Mouse (Mus musculus) intestine, embryonic 14.5 days (tissue): ENCODE results near the gene Lpar1. TPM values are rescaled to one million over a fixed set of nuclear protein-coding genes. Genes with fewer than 3 reads are reported as not detected.

Experiments used
- ATAC-seq: fragments of 200-750 bp; cut with Nextera tagmentation; replicated peaks from 2 replicates; pipeline ENCODE4 v1.8.0; 2017; ENCODE audit warnings: low read depth, moderate number of reproducible peaks, moderate TSS enrichment, moderate library complexity; ENCODE audit not compliant: low FRiP score, low TSS enrichment
- DNase-seq: peaks from one replicate; pipeline ENCODE4 v3.0.0-alpha.2; 2018; ENCODE audit warnings: low spot score
- H3K27ac ChIP-seq: fragments of 300-500 bp; sonication (generic); 2 replicates; pipeline ENCODE4 v1.5.1; 2014; ENCODE audit warnings: low read depth, mild to moderate bottlenecking, control low read depth
- H3K27me3 ChIP-seq: fragments of 300-500 bp; sonication (generic); replicated peaks from 2 replicates; pipeline ENCODE4 v1.6.1; 2014; ENCODE audit warnings: low read length, control low read depth; ENCODE audit not compliant: control insufficient read depth, insufficient read depth
- H3K36me3 ChIP-seq: fragments of 300-500 bp; sonication (generic); 2 replicates; pipeline ENCODE4 v1.6.1; 2014; ENCODE audit warnings: low read length, control low read depth; ENCODE audit not compliant: control insufficient read depth, insufficient read depth
- H3K4me1 ChIP-seq: fragments of 300-500 bp; sonication (generic); replicated peaks from 2 replicates; pipeline ENCODE4 v1.6.1; 2014; ENCODE audit warnings: low read length, control low read depth, mixed read lengths; ENCODE audit not compliant: control insufficient read depth, insufficient read depth
- H3K4me2 ChIP-seq: fragments of 300-500 bp; sonication (generic); 2 replicates; pipeline ENCODE4 v1.6.1; 2014; ENCODE audit warnings: low read length
- H3K4me3 ChIP-seq: fragments of 300-500 bp; sonication (generic); 2 replicates; pipeline ENCODE4 v1.5.1; 2014; ENCODE audit warnings: low read depth, low read length, control low read depth, mixed read lengths
- H3K9ac ChIP-seq: fragments of 300-500 bp; sonication (generic); 2 replicates; pipeline ENCODE4 v1.6.1; 2014; ENCODE audit warnings: mild to moderate bottlenecking, low read length
- H3K9me3 ChIP-seq: fragments of 300-500 bp; sonication (generic); 2 replicates; pipeline ENCODE4 v1.6.1; 2016; ENCODE audit warnings: low read length, control low read depth; ENCODE audit not compliant: control insufficient read depth
- WGBS: fragments of 180-500 bp; shearing (Covaris S2); extraction: QIAGEN DNeasy Blood & Tissue Kit; methylation state at CpG from one replicate; pipeline ENCODE4 v1.1.7; 2014; 5-methylcytosine and 5-hydroxymethylcytosine counted together
- polyA plus RNA-seq: library from polyadenylated mRNA; unstranded; fragments of >200 nt; fragmentation: Nextera tagmentation; extraction: Ambion mirVana; gene quantifications from 2 replicates; pipeline ENCODE4 v1.2.1, GENCODE M21; 2014

Gene Lpar1
- polyA plus RNA-seq, 1 experiment from 2014 or later = 57.0 TPM

GRCm38 (mm10) chr4:58511554-58511953 lies 42.1 kb downstream of the Lpar1 start:
- Histone ChIP-seq H3K4me3 (no peak overlapping the region), H3K27ac (no peak overlapping the region), H3K4me2 (no peak overlapping the region), H3K27me3 (no peaks in the 10 kb centered on the region), H3K4me1 (peaks cover 16% of the 10 kb centered on the region), H3K36me3 (no peaks in the 10 kb centered on the region), H3K9me3 (no peaks in the 10 kb centered on the region), H3K9ac (no peak overlapping the region)
- 31% methylated on average over 3 of the region's 3 CpGs for WGBS
- DNase-seq (peak; percentile 21), ATAC-seq (no peak)

DNA sequence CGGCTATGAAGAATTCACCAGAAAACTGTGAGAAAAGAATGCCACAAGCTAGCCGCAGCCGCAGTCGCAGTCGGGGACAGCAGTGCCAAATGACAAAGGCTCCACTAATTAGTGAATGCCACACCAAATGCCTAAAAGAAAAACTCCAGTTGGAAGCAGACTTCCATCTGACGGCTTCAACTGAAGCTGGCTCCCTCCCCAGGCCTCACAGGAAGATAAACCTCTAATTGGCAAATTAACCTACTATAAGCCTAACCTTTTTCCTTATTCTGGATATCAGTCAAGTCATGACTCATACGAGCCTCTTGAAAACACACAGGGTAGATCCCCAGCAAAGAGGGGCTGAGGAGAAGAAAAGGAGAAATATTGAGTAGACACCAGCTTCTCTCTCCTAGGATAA lies 44.9 kb downstream of the Lpar1 start:
- Histone ChIP-seq H3K4me3 (no peak overlapping the region), H3K36me3 (peaks cover 8% of the 10 kb centered on the region; the same call in 1 of the 2 replicates), H3K4me1 (peaks cover 15% of the 10 kb centered on the region), H3K27me3 (no peaks in the 10 kb centered on the region), H3K9me3 (no peaks in the 10 kb centered on the region), H3K27ac (peak overlapping the region; percentile 3; the same call in 1 of the 2 replicates), H3K9ac (no peak overlapping the region), H3K4me2 (no peak overlapping the region)
- DNase-seq = peak; percentile 41
- ATAC-seq = no peak
- 74% methylated on average over 7 of the region's 7 CpGs for WGBS

DNA sequence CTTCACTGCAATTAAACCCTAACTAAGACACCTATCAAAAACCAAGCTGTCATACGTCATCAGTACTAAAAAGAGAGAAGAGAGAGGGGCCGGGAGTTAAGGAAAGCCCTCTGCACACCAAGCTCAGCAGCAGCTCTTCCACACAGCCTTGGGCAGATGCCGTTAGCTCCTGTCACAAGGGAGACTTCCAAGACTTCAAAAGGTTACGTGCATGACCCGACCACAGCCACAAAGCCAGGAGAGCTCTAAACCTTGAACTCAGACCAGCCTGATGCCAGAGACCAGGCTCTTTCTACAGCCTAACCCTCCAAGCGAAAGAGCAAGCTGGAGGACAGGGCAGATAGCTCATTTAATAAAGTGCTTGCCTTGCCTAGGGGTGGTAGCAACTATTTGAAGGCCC lies 46.2 kb downstream of the Lpar1 start:
- ATAC-seq = no peak
- Histone ChIP-seq H3K4me1 (peaks cover 15% of the 10 kb centered on the region), H3K9me3 (no peaks in the 10 kb centered on the region), H3K27me3 (no peaks in the 10 kb centered on the region), H3K27ac (no peak overlapping the region), H3K4me2 (no peak overlapping the region), H3K36me3 (peaks cover 21% of the 10 kb centered on the region), H3K9ac (no peak overlapping the region), H3K4me3 (no peak overlapping the region)
- DNase-seq = no peak
- WGBS = 92% methylated on average over 6 of the region's 6 CpGs

- H3K4me3 ChIP-seq = no peak overlapping the region
- H3K36me3 ChIP-seq = peaks cover 27% of the 10 kb centered on the region
- no peak for DNase-seq
- H3K4me2 ChIP-seq = no peak overlapping the region
- H3K9me3 ChIP-seq = no peaks in the 10 kb centered on the region
- no peak overlapping the region for H3K27ac ChIP-seq
- WGBS = 84% methylated on average over 4 of the region's 4 CpGs
- no peak overlapping the region for H3K9ac ChIP-seq
- peaks cover 15% of the 10 kb centered on the region for H3K4me1 ChIP-seq
- H3K27me3 ChIP-seq = no peaks in the 10 kb centered on the region
- no peak for ATAC-seq
Measured at GRCm38 (mm10) chr4:58506539-58507527, 46.9 kb downstream of the Lpar1 start.

GRCm38 (mm10) chr4:58504250-58504649 lies 49.4 kb downstream of the Lpar1 start:
- H3K9ac ChIP-seq = no peak overlapping the region
- no peaks in the 10 kb centered on the region for H3K27me3 ChIP-seq
- H3K27ac ChIP-seq = no peak overlapping the region
- H3K4me1 ChIP-seq = peaks cover 9% of the 10 kb centered on the region
- peaks cover 33% of the 10 kb centered on the region for H3K36me3 ChIP-seq
- DNase-seq = no peak
- ATAC-seq = no peak
- no peak overlapping the region for H3K4me3 ChIP-seq
- no peak overlapping the region for H3K4me2 ChIP-seq
- WGBS = 82% methylated on average over 2 of the region's 2 CpGs
- no peaks in the 10 kb centered on the region for H3K9me3 ChIP-seq

DNA sequence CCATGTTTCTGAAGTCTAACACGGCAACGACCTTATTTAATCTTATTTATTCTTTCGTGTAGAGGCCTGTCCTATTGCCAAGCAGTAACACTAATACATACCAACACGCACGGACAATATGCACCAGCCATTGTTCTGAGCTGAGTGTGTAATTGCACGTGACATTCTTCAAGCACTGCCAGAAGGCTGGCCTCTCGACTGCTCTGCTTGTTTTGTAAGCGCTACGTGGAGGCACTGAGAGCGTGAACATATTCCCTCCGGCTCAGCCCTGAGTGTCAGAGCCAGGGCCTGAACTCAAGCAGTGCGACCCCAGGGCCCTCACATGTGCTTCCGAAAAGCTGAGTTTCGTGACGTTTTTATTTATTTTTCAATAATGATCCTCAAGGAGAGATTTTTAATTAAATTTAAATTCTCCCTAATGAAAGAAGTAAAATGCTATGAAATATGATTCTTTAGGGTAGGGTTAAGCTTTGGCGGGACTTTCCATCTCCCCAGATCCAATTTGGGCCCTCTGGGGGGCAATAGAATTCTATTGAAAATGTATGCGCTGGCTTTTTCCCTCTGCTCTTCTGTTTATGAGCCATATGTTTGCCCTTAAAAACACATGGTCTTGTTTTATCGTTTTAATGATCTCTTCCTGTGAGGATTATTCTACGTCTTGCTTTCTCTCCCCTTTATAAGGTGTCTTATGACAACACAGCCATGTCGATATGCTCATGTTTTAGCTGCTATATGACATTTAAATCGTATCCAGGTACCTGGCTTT lies 52.5 kb downstream of the Lpar1 start:
- 82% methylated on average over 21 of the region's 21 CpGs for WGBS
- no peak overlapping the region for H3K4me2 ChIP-seq
- H3K9me3 ChIP-seq = no peaks in the 10 kb centered on the region
- DNase-seq (no peak), ATAC-seq (no peak)
- peaks cover 26% of the 10 kb centered on the region for H3K4me1 ChIP-seq
- H3K9ac ChIP-seq = no peak overlapping the region
- H3K4me3 ChIP-seq = no peak overlapping the region
- no peaks in the 10 kb centered on the region for H3K27me3 ChIP-seq
- peaks cover 33% of the 10 kb centered on the region for H3K36me3 ChIP-seq
- no peak overlapping the region for H3K27ac ChIP-seq

DNA sequence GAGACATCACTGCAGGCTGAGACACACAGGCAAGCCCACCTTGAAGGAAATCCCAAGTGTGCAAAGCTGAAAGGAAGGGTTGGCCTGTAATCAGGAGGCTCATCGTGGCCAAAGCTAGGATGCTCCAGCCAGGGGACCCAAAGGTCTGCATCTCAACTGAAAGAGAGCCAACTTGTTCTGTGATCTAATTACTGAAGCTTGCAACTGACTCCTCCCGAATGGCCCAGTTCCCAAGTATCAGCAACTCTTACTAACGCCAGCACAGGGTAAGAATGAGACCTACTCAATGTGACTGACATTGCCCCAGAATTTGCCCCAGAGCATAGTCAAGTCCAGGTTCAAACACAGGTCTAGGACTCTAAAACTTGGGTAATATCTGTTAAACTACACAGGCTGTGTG lies 53.9 kb downstream of the Lpar1 start:
- Histone ChIP-seq H3K4me2 (no peak overlapping the region), H3K4me3 (no peak overlapping the region), H3K36me3 (peaks cover 33% of the 10 kb centered on the region), H3K27me3 (no peaks in the 10 kb centered on the region), H3K9ac (no peak overlapping the region), H3K4me1 (peaks cover 25% of the 10 kb centered on the region), H3K27ac (no peak overlapping the region), H3K9me3 (no peaks in the 10 kb centered on the region)
- DNase-seq = no peak
- WGBS = 74% methylated on average over 3 of the region's 3 CpGs
- no peak for ATAC-seq

GRCm38 (mm10) chr4:58499241-58499640 lies 54.5 kb downstream of the Lpar1 start:
- no peak overlapping the region for H3K4me3 ChIP-seq
- 67% methylated on average over 3 of the region's 3 CpGs for WGBS
- H3K4me2 ChIP-seq = no peak overlapping the region
- H3K27ac ChIP-seq = no peak overlapping the region
- H3K4me1 ChIP-seq = peaks cover 25% of the 10 kb centered on the region
- H3K9me3 ChIP-seq = no peaks in the 10 kb centered on the region
- no peak overlapping the region for H3K9ac ChIP-seq
- H3K27me3 ChIP-seq = no peaks in the 10 kb centered on the region
- DNase-seq = no peak
- H3K36me3 ChIP-seq = peaks cover 29% of the 10 kb centered on the region
- no peak for ATAC-seq
